Mouse (Mus musculus) thymus, adult 2 months (tissue): ENCODE measurements around the gene Ttll3.

ENCODE experiments used
- CTCF ChIP-seq: fragments of 200-500 bp; IDR thresholded peaks from 2 replicates; pipeline ENCODE4 v1.5.1; 2012; ENCODE audit warnings: mild to moderate bottlenecking, control low read depth, low read length, moderate library complexity, borderline replicate concordance; ENCODE audit not compliant: control insufficient read depth, poor library complexity, insufficient read depth; ENCODE audit errors: extremely low read depth
- POLR2A ChIP-seq: fragments of 200-500 bp; IDR thresholded peaks from 2 replicates; pipeline ENCODE4 v1.6.1; 2012; ENCODE audit warnings: mild to moderate bottlenecking, low read length, control low read depth, moderate library complexity; ENCODE audit not compliant: control insufficient read depth, poor library complexity, insufficient read depth; ENCODE audit errors: extremely low read depth

DNA sequence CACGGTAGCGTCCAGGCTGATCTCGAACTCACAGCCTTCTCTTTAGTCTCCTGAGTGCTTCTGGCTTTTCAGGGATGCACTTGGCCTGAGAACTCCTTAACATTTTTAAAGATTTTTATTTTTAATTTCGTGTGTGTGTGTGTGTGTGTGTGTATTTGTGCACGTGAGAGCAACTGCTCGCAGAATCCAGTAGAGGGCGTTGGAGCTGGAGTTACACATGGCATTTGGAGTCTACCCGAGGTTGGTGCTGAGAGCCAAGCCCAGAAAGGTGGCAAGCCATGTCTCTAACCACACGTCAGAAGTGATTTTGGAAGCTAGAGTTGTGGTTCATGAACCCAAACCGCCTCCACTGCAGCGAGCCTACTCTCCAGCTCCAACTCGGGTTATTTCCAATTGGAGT is 54.0 kb downstream of the Ttll3 start:
- TF ChIP-seq POLR2A (no peak), CTCF (no peak)
